7 mouse cellular contexts compared by ENCODE assay signal in the genomic region with DNA sequence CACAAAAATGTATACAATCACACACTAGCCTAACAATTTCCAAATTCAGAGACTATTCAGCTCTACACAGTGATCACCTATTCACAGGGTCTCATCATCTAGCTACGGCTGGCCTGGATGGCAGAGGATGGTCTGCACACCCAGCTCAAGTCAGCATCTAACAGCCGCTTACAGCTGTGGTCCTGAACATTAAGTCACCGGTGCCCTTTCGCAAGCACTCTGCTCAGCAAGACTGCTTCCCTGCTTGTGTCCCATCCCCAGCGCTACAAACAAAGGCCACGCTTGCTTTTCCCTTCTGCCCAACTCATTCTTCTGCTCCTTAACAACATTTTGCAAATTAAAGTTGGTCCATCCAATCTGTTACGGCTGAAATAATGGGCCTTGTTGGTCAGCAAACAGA. TPM values are rescaled to one million over a fixed set of nuclear protein-coding genes. Genes with fewer than 3 reads are reported as not detected.
DNase-seq lines count a peak whose midpoint lies in the region; ATAC-seq and TF ChIP-seq lines count a peak whose summit lies in the region.

No protein-coding gene starts in this region.

- no peak for ATAC-seq in lung, embryonic 16.5 days (ENCODE audit: low read depth)
- no peak for ATAC-seq in forebrain, embryonic 16.5 days
- ATAC-seq in liver, embryonic 13.5 days (ENCODE audit: low read depth): no peak
- ATAC-seq in stomach, postnatal 0 days (ENCODE audit: low FRiP score, low TSS enrichment): no peak

- TF ChIP-seq POLR2A in lung, adult 2 months (IDR thresholded peaks at IDR 0.05; ENCODE audit: borderline replicate concordance, extremely low read depth, low read depth, low read length): no peak

- DNase-seq in lung, adult 2 months: no peak
- no peak for DNase-seq in liver, embryonic 13.5 days
- peak; percentile 15 for DNase-seq in stomach, postnatal 0 days (ENCODE audit: low spot score)
- no peak for DNase-seq in layer of hippocampus, adult 9-11 months
- DNase-seq in layer of hippocampus, postnatal 10 days (ENCODE audit: low spot score in 2 of 2): no peak

- WGBS in lung, embryonic 16.5 days: 77% methylated on average over 7 of the region's 7 CpGs
- WGBS in lung, adult 2 months: 58% methylated on average over 7 of the region's 7 CpGs
- WGBS in forebrain, embryonic 16.5 days: 68% methylated on average over 7 of the region's 7 CpGs
- 77% methylated on average over 7 of the region's 7 CpGs for WGBS in liver, embryonic 13.5 days (ENCODE audit: insufficient replicate concordance)
- WGBS in stomach, postnatal 0 days: 70% methylated on average over 7 of the region's 7 CpGs

- no peak overlapping the region for H3K4me3 ChIP-seq in lung, embryonic 16.5 days (ENCODE audit: low read length)
- H3K4me3 ChIP-seq in lung, adult 2 months (replicated peaks; ENCODE audit: extremely low read depth, low read depth, low read length): no peak overlapping the region
- peak overlapping the region; percentile 13; the same call in 1 of the 2 replicates for H3K4me3 ChIP-seq in forebrain, embryonic 16.5 days (replicated peaks; ENCODE audit: low read length)
- peak overlapping the region; percentile 98 for H3K4me3 ChIP-seq in liver, embryonic 13.5 days (replicated peaks)
- no peak overlapping the region for H3K4me3 ChIP-seq in stomach, postnatal 0 days (ENCODE audit: low read depth, low read length)

- TF ChIP-seq EP300 in stomach, postnatal 0 days (optimal IDR thresholded peaks at IDR 0.05): no peak

- H3K9ac ChIP-seq in lung, embryonic 16.5 days (ENCODE audit: low read length): peak overlapping the region; percentile 29; the same call in 1 of the 2 replicates
- H3K9ac ChIP-seq in forebrain, embryonic 16.5 days (replicated peaks; ENCODE audit: low read depth, low read length): peak overlapping the region; percentile 46; the same call in 1 of the 2 replicates
- peak overlapping the region; percentile 100 for H3K9ac ChIP-seq in liver, embryonic 13.5 days
- no peak overlapping the region for H3K9ac ChIP-seq in stomach, postnatal 0 days (ENCODE audit: low read length)

- H3K4me1 ChIP-seq in lung, embryonic 16.5 days (replicated peaks; ENCODE audit: control insufficient read depth, insufficient read depth, low read length): peaks cover 25% of the 10 kb centered on the region
- peaks cover 10% of the 10 kb centered on the region for H3K4me1 ChIP-seq in lung, adult 2 months (ENCODE audit: control insufficient read depth, insufficient read depth, low read length)
- H3K4me1 ChIP-seq in forebrain, embryonic 16.5 days (replicated peaks; ENCODE audit: control insufficient read depth, insufficient read depth, low read length): peaks cover 28% of the 10 kb centered on the region
- peaks cover 76% of the 10 kb centered on the region for H3K4me1 ChIP-seq in liver, embryonic 13.5 days (replicated peaks)
- 0 out of 2 replicates have a peak, but pooled peaks cover 4% of the 10 kb centered on the region for H3K4me1 ChIP-seq in stomach, postnatal 0 days (replicated peaks; ENCODE audit: control insufficient read depth, insufficient read depth)

- H3K4me2 ChIP-seq in lung, embryonic 16.5 days (ENCODE audit: low read depth, low read length): peak overlapping the region; percentile 2; the same call in 1 of the 2 replicates
- peak overlapping the region; percentile 88 for H3K4me2 ChIP-seq in forebrain, embryonic 16.5 days (ENCODE audit: low read length)
- peak overlapping the region; percentile 77 for H3K4me2 ChIP-seq in liver, embryonic 13.5 days
- H3K4me2 ChIP-seq in stomach, postnatal 0 days (replicated peaks; ENCODE audit: low read depth): no peak overlapping the region; the same call in 1 of the 2 replicates

- H3K27me3 ChIP-seq in lung, embryonic 16.5 days (ENCODE audit: control insufficient read depth, insufficient read depth, low read depth, low read length): no peaks in the 10 kb centered on the region
- no peaks in the 10 kb centered on the region for H3K27me3 ChIP-seq in forebrain, embryonic 16.5 days (replicated peaks; ENCODE audit: control insufficient read depth, insufficient read depth, low read length)
- H3K27me3 ChIP-seq in liver, embryonic 13.5 days: peaks cover 13% of the 10 kb centered on the region
- no peaks in the 10 kb centered on the region for H3K27me3 ChIP-seq in stomach, postnatal 0 days (ENCODE audit: control insufficient read depth, insufficient read depth, low read length)

- H3K27ac ChIP-seq in lung, embryonic 16.5 days (ENCODE audit: low read length): no peak overlapping the region
- H3K27ac ChIP-seq in forebrain, embryonic 16.5 days (ENCODE audit: low read length): no peak overlapping the region
- peak overlapping the region; percentile 98 for H3K27ac ChIP-seq in liver, embryonic 13.5 days
- H3K27ac ChIP-seq in stomach, postnatal 0 days (replicated peaks): no peak overlapping the region

- no peak for TF ChIP-seq CTCF in lung, adult 2 months (IDR thresholded peaks at IDR 0.05; ENCODE audit: insufficient read depth, low read length)
- no peak for TF ChIP-seq CTCF in stomach, postnatal 0 days (IDR thresholded peaks at IDR 0.05; ENCODE audit: low read depth)

- H3K36me3 ChIP-seq in lung, embryonic 16.5 days (ENCODE audit: control insufficient read depth, insufficient read depth, low read length): peaks cover 13% of the 10 kb centered on the region; the same call in 1 of the 2 replicates
- H3K36me3 ChIP-seq in forebrain, embryonic 16.5 days (ENCODE audit: control insufficient read depth, insufficient read depth): peaks cover 12% of the 10 kb centered on the region
- peaks cover 38% of the 10 kb centered on the region for H3K36me3 ChIP-seq in liver, embryonic 13.5 days
- peaks cover 5% of the 10 kb centered on the region; the same call in 1 of the 2 replicates for H3K36me3 ChIP-seq in stomach, postnatal 0 days (ENCODE audit: control insufficient read depth, insufficient read depth, low read length)

- H3K9me3 ChIP-seq in lung, embryonic 16.5 days (ENCODE audit: control insufficient read depth, low read length): no peaks in the 10 kb centered on the region
- H3K9me3 ChIP-seq in forebrain, embryonic 16.5 days (ENCODE audit: control insufficient read depth, low read length): no peaks in the 10 kb centered on the region
- no peaks in the 10 kb centered on the region for H3K9me3 ChIP-seq in liver, embryonic 13.5 days (replicated peaks)
- no peaks in the 10 kb centered on the region for H3K9me3 ChIP-seq in stomach, postnatal 0 days (ENCODE audit: control insufficient read depth, low read length)

RNA-seq across cellular contexts. Expression of gene Slc25a51, which starts 2.2 kb away (rescaled TPM):
- polyA plus RNA-seq in lung, embryonic 16.5 days (2015; fragmentation: Nextera tagmentation; extraction: Ambion mirVana): 69.4 and 75.7 TPM in 2 replicates
- polyA plus RNA-seq in lung, adult 2 months (2012; rRNA removed): 86.4 and 109 TPM in 2 replicates
- polyA plus RNA-seq in forebrain, embryonic 16.5 days (2015; fragmentation: Nextera tagmentation; extraction: Ambion mirVana): 84.5 and 84.7 TPM in 2 replicates
- polyA plus RNA-seq in liver, embryonic 13.5 days (2015; fragmentation: Nextera tagmentation; extraction: Ambion mirVana): 64.9 and 72.5 TPM in 2 replicates
- 39.9 and 40.5 TPM in 2 replicates for polyA plus RNA-seq in stomach, postnatal 0 days (2015; fragmentation: Nextera tagmentation; extraction: Ambion mirVana)
- total RNA-seq in layer of hippocampus, postnatal 10 days (2021): 100 to 1,000 TPM; 104 to 118 TPM

Comparison
In these comparisons a context has a peak if more than half of its experiments do, and no peak if none do; other contexts are left out.
1. H3K4me3 ChIP-seq: peak in forebrain, embryonic 16.5 days (single experiment) and liver, embryonic 13.5 days (single experiment); none in lung, embryonic 16.5 days (single experiment), lung, adult 2 months (single experiment) and stomach, postnatal 0 days (single experiment).